Comparison of ENCODE assay signal across 12 mouse cellular contexts in the genomic region with DNA sequence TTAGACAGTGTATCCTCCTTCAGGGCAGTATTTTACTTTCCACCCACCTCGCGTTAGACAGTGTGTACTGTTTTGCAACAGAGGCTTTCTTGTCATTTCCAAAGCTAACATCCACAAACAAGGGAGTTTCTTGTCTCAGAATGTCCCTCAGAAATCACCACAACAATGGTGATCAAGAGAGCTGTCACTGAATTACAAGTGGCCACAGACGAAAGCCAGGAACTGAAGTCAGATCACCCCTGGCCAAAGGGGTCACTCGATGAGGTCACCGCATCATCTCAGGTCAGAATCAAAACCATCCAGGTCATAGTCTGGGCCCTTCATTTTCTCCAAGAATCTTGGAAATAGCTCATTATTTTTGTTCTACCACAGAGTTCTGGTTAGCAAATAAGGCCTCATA.
"Had no signal": no experiment of that assay in that cellular context is flagged by ENCODE, and none has a peak within 500 bp of the region (broad histone marks: within the 10 kb centered on the region; RNA-seq: fewer than 3 reads in every experiment).

No protein-coding gene starts in this region.

- H3K9ac ChIP-seq: midbrain, embryonic 13.5 days; stomach, embryonic 15.5 days had no signal

- DNase-seq: kidney, adult 2 months; kidney, postnatal 25 days; lung, adult 2 months; lung, postnatal 36 days; right cerebral cortex, postnatal 14 days; thymus, postnatal 36 days had no signal

- H3K27ac ChIP-seq: limb, embryonic 10.5 days; midbrain, embryonic 13.5 days; stomach, embryonic 15.5 days had no signal

- H3K36me3 ChIP-seq: limb, embryonic 10.5 days; midbrain, embryonic 13.5 days; stomach, embryonic 15.5 days had no signal

- ATAC-seq: intestine, embryonic 16.5 days; lung, postnatal 0 days; midbrain, embryonic 13.5 days had no signal

- H3K9me3 ChIP-seq: limb, embryonic 10.5 days; midbrain, embryonic 13.5 days; stomach, embryonic 15.5 days had no signal

- H3K4me3 ChIP-seq: left cerebral cortex, adult 2 months; limb, embryonic 10.5 days; midbrain, embryonic 13.5 days; stomach, embryonic 15.5 days had no signal

- H3K27me3 ChIP-seq: midbrain, embryonic 13.5 days; stomach, embryonic 15.5 days had no signal

- H3K4me2 ChIP-seq: midbrain, embryonic 13.5 days; stomach, embryonic 15.5 days had no signal
